ENCODE assay signal across 24 mouse cellular contexts in genomic region chr7:132976079-132976478, GRCm38 (mm10).
"Had no signal": no experiment of that assay in that cellular context is flagged by ENCODE, and none has a peak within 500 bp of the region (broad histone marks: within the 10 kb centered on the region; RNA-seq: fewer than 3 reads in every experiment).

No protein-coding gene starts in this region.

- H3K4me1 ChIP-seq: limb, embryonic 15.5 days; midbrain, embryonic 15.5 days; neural tube, embryonic 13.5 days had no signal

- H3K4me3 ChIP-seq: layer of hippocampus, adult 2 months; left cerebral cortex, adult 2 months; limb, embryonic 12.5 days; limb, embryonic 15.5 days; midbrain, embryonic 15.5 days; myocyte; neural tube, embryonic 13.5 days had no signal

- H3K27ac ChIP-seq: layer of hippocampus, adult 2 months; left cerebral cortex, adult 2 months; limb, embryonic 12.5 days; limb, embryonic 15.5 days; liver, embryonic 14.5 days; macrophage; midbrain, embryonic 15.5 days; neural tube, embryonic 13.5 days; stomach, postnatal 0 days had no signal

- DNase-seq: kidney, adult 11 months; kidney, adult 8-10 months; kidney, postnatal 25 days; layer of hippocampus, adult 9-11 months; liver, postnatal 0 days; lung, embryonic 14.5 days; right cerebral cortex, adult 18-20 months; right cerebral cortex, postnatal 14 days; right cerebral cortex, postnatal 4 days; thymus, adult 2 months; thymus, postnatal 14 days; thymus, postnatal 4 days had no signal

- H3K9me3 ChIP-seq: limb, embryonic 12.5 days; limb, embryonic 15.5 days; midbrain, embryonic 15.5 days; neural tube, embryonic 13.5 days had no signal

- ATAC-seq: liver, postnatal 0 days; lung, postnatal 0 days; midbrain, embryonic 15.5 days had no signal

- H3K9ac ChIP-seq: limb, embryonic 12.5 days; limb, embryonic 15.5 days; liver, embryonic 14.5 days; liver, postnatal 0 days; lung, embryonic 14.5 days; midbrain, embryonic 15.5 days; neural tube, embryonic 13.5 days had no signal

- H3K27me3 ChIP-seq: limb, embryonic 12.5 days; limb, embryonic 15.5 days; midbrain, embryonic 15.5 days; neural tube, embryonic 13.5 days had no signal

- H3K4me2 ChIP-seq: limb, embryonic 12.5 days; limb, embryonic 15.5 days; liver, embryonic 11.5 days; lung, embryonic 14.5 days; midbrain, embryonic 15.5 days; neural tube, embryonic 13.5 days had no signal
